Mouse (Mus musculus) activated CD4-positive, CD25-positive, alpha-beta regulatory T cell, adult 4 months (primary cell): ENCODE measurements around the gene Tex9. TPM values are rescaled to one million over a fixed set of nuclear protein-coding genes. Genes with fewer than 3 reads are reported as not detected.
"Not testable (repeated sequence)": the region's sequence is repeated elsewhere in the genome, so short reads cannot be mapped to it uniquely, and the experiment has no call there.

Source experiments
- ATAC-seq: one replicate; pipeline ENCODE4 v1.8.0; 2017
- polyA plus RNA-seq, 2 experiments: library from polyadenylated mRNA; unstranded; fragments of 100-300 nt; shearing (Covaris generic); gene quantifications; one replicate each; pipeline ENCODE4 v1.2.1; 2017

The Tex9 gene
- polyA plus RNA-seq, 2 experiments from 2014 or later, result 8.1 to 11.3 TPM

GRCm38 (mm10) chr9:72437822-72438701 lies 54.0 kb downstream of the Tex9 start, which contains the start of gene Mns1:
Gene Mns1, plus strand, starts transcription at chr9:72438011.
- peak; percentile 100 for ATAC-seq

DNA sequence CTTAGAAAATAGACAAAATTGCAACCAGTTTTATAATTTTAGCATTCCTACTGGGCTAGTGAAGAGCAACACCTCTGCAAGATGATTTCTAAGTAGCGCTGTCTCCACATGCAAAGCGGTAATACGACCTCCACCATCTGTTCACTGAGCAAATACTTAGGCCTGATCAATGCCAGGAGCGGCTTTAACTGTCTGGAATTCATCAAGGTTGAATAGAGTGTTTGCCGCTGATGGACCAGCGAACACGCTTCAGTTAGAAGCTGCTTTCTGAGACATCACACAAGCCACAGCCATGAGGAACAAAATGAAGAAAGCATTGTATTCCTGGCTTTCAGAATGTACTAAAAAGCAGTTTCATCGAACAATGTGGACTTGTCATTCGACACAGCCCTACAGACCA lies 57.1 kb downstream of the Tex9 start:
- no peak for ATAC-seq

DNA sequence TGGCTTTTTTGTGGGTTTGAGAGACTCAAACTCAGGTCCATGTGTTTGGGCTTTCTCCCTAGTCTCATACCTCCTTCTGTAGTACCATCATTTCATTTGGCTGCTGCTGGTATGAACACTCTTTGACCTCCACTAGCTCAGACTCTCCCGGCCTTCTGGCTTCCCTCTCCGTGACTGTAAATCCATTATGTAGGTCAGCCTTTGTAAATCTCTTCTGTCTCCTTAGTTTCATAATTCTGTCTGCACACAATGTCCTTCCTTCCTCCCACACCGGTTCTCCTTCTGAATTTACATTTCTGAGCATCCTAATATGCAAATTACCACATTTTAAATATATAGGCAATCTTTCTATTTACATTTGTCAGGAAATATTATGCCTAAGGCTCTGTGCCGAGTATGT lies 64.2 kb downstream of the Tex9 start:
- no peak for ATAC-seq

- no peak for ATAC-seq
These were observed 66.6 kb downstream of the Tex9 start for GRCm38 (mm10) chr9:72425300-72425850.

- ATAC-seq, result no peak
These were observed 69.3 kb downstream of the Tex9 start for GRCm38 (mm10) chr9:72422753-72423152.

DNA sequence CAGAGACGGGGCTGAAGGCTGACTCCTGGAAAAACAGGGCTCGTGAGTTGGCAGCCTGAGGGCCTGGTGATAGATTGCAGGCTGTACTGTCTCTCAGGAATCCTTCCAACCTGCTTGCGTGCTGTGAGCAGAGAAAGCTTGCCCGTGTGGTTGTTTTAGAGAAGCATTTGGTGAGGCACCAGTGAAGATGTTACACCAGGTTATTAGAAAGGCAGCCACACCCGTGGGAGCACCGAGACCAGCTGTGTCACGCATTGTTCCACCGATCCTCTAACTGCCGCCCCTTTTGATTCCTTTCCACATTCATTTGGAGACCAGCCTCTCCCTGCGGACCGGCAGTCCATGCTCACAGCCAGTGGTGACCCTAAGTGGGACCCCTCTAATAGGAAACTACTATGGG lies 69.7 kb downstream of the Tex9 start:
- ATAC-seq, result no peak

- ATAC-seq, result no peak
These were observed 71.5 kb downstream of the Tex9 start for GRCm38 (mm10) chr9:72420490-72420889.

DNA sequence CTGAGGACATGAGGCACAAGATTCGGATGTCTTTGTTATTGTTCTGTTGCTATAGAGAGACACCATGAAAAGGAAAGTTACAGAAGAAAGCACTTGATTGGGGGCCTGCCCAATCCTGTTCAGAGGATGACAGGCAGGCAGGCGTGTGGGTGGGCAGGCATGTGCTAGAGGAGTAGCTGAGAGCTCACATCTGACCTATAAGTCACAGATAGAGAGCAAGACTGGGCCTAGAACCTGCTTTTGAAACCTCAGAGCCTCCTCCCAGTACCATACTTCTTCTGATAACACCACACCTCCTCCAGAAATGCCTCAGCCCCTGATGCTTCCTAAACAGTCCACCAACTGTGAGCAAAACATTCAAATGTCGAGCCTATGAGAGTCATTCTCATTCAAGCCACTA lies 73.6 kb downstream of the Tex9 start:
- no peak for ATAC-seq

DNA sequence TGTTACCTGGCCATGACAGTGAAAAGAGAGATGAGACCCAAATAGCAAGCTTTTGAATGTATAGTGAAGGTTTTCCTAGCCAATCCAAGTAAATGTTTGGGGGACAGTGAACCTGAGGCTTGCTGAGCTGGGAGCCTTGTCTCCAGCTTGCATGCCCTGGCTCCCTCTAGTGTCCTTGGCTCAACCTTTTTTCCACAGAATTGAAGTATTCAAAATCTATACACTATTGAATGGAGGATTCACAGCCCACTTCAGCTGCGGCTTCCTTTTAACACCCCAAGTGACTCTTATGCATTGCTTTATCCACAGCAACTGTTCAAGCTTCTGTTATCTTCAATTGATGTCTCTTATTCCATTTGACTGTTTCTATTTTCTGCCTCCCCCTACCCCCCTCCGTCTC lies 80.3 kb downstream of the Tex9 start:
- ATAC-seq, result no peak

DNA sequence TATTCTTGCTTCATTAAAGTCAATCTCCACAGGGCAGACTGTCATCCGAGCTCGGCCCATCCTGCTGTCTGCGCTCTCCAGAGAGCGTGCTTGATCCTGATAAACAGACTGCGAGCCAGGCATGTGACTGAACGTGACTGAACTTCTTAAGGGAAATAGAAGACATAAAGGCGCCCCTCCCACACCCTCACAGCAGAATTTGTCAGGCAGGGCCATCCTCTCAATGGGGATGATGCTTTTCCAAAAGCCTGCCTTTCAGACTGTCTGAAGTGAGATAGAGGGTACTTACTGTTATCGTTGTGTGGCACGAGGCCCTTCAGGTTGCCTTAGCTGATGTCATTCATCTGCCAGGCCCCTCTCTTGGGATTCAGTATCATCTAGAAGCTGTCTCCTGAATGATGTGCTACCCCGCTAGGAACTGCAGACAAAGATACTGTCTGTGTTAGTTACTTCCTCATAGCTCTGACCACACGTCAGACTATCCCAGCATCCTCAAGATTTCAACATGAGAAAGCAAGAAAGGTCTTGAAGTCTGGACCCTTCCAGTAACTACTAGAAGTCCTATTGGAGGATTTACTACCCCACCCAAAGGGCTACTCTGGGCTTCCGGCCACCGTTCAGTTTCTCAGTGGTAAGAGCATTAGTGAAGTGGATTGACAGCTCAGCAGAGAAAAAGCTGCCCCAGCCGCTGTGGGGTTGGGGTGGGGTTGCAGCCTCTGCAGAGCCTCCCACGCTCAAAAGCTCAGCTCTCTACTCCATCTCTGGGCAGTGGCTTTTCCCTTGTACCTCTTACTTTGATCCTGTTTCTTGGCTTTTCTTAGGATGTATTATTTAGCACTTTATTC lies 82.4 kb downstream of the Tex9 start:
- no peak for ATAC-seq

DNA sequence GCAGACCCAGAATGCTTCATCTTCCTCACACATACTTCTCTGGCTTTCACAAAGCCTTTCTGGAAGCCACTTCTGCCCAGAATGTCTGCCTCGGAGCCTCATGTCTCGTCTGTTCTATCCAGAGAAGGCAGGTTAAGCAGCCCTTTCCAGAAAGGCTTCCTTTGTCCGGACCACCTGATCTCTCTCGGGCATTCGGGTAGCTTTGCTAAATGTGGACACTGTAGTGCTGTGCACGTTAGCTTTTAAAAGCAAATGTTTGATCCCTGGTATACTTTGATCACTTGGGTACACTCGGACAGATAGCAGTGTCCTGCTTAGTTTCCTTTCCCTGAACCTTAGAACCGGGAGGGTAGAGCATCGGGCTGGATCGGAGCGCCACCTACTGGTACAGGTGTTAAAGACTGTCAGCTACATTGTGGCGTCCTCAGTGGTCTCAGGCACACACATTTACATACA lies 83.9 kb downstream of the Tex9 start:
- ATAC-seq, result peak; percentile 63

GRCm38 (mm10) chr9:72405882-72406638 lies 86.0 kb downstream of the Tex9 start:
- no peak for ATAC-seq

- ATAC-seq, result no peak
These were observed 87.1 kb downstream of the Tex9 start for GRCm38 (mm10) chr9:72404934-72405333.

GRCm38 (mm10) chr9:72404446-72404845 lies 87.6 kb downstream of the Tex9 start:
- ATAC-seq, result no peak

DNA sequence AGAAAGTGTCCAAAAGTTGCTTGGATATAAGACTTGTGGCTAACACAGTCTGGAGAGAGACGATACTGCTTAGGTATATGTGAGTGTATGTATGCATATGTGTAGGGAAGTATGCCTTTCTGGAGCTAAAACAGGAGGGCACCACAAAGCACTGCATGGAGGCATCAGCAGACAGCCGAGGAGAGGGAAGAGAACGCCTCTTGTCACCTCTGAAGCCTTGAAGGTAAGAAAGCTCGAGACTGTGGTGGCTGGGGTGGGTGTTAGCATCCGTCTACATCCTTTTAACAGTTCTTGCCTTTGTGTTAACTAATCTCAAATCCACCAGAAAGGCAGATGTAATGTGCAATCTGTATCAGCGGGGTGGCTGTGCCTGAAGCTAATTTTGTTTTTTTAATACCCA lies 88.6 kb downstream of the Tex9 start:
- no peak for ATAC-seq

DNA sequence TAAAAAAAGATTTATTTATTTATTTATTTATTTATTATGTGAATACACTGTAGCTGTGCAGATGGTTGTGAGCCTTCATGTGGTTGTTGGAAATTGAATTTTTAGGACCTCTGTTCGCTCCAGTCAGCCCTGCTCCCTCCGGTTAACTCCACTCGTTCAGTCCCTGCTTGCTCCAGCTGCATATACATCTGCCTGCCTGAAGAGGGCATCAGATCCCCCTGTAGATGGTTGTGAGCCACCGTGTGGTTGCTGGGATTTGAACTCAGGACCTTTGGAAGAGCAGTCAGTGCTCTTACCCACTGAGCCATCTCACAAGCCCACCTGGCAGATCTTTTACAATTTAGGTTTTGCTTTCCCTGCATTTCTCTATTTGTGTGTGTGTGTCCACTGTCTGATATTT lies 90.2 kb downstream of the Tex9 start:
- ATAC-seq, result not testable (repeated sequence)

Other genes with a start within 250 kb of the Tex9 start
- 10 to 100 TPM; 47.4 to 52.6 TPM for gene Zfp280d, start 217.4 kb downstream of the Tex9 start, polyA plus RNA-seq
- gene Mns1, start 54.2 kb downstream of the Tex9 start, polyA plus RNA-seq, result 10 to 100 TPM; 20.7 to 23.6 TPM
- 10 to 100 TPM; 15.6 to 21.0 TPM for gene Rfx7, start 40.0 kb upstream of the Tex9 start, polyA plus RNA-seq
- 1 to 10 TPM; 1.2 to 1.3 TPM for gene Nedd4, start 170.1 kb upstream of the Tex9 start, polyA plus RNA-seq